In the genomic region with DNA sequence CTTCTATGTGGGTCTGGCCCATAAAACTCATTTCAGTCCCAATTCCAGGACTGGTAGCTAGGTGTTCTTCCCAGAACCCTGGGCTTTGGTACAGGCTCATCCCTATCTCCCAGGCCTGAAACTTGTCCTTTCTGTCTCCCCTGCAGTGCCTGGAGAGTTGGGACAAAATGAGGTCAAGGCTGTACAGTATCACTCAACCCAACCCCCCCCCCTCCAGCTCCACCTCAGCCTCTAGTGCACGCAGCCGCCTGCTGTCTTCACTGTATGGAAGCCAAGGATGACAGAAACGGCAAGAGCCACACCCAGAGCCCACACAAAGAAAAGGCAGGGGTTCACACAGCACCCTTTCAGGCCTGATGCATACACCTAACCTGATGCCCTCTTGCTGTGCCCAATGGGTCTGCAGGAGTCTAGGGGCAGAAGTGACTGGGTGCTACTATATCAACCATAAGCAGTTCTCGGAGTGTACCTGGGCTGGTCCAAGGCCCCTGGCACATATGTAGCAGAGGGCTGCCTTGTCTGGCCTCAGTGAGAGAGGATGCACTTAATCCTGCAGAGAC, we compare ENCODE assay signal across 9 mouse cellular contexts. TPM values are rescaled to one million over a fixed set of nuclear protein-coding genes. Genes with fewer than 3 reads are reported as not detected.
DNase-seq lines count a peak whose midpoint lies in the region; ATAC-seq and TF ChIP-seq lines count a peak whose summit lies in the region.
"Had no signal": no experiment of that assay in that cellular context is flagged by ENCODE, and none has a peak within 500 bp of the region (broad histone marks: within the 10 kb centered on the region; RNA-seq: fewer than 3 reads in every experiment).

No protein-coding gene starts in this region.

- TF ChIP-seq POLR2A in cerebellum, adult 2 months (IDR thresholded peaks at IDR 0.05; ENCODE audit: borderline replicate concordance, insufficient read depth, low read length), result no peak
- TF ChIP-seq POLR2A in bone marrow macrophage, adult 2 months (IDR thresholded peaks at IDR 0.05; ENCODE audit: borderline replicate concordance, low read depth, low read length), result no peak

- H3K36me3 ChIP-seq in kidney, postnatal 0 days (ENCODE audit: insufficient read depth, low read length), result 0 out of 2 replicates have a peak, but pooled peaks cover 5% of the 10 kb centered on the region
- H3K36me3 ChIP-seq in liver, embryonic 12.5 days, result no peaks in the 10 kb centered on the region

- H3K9me3 ChIP-seq in kidney, postnatal 0 days (replicated peaks; ENCODE audit: low read length), result no peaks in the 10 kb centered on the region
- H3K9me3 ChIP-seq in liver, embryonic 12.5 days (replicated peaks), result no peaks in the 10 kb centered on the region

- WGBS in cerebellum, adult 2 months, result 22% methylated on average over 4 of the region's 4 CpGs
- WGBS in kidney, postnatal 0 days, result 77% methylated on average over 4 of the region's 4 CpGs
- WGBS in liver, embryonic 12.5 days (ENCODE audit: insufficient replicate concordance), result 61% methylated on average over 4 of the region's 4 CpGs

- H3K9ac ChIP-seq in kidney, postnatal 0 days (ENCODE audit: low read depth, low read length), result no peak overlapping the region
- H3K9ac ChIP-seq in liver, embryonic 12.5 days, result no peak overlapping the region

- no peak overlapping the region for H3K4me2 ChIP-seq in kidney, postnatal 0 days (ENCODE audit: low read length)
- no peak overlapping the region for H3K4me2 ChIP-seq in liver, embryonic 12.5 days

- H3K4me3 ChIP-seq in cerebellum, adult 2 months (replicated peaks; ENCODE audit: insufficient read depth, low read depth, low read length), result no peak overlapping the region
- H3K4me3 ChIP-seq in kidney, postnatal 0 days (replicated peaks; ENCODE audit: low read depth, low read length), result no peak overlapping the region
- H3K4me3 ChIP-seq in bone marrow macrophage, adult 2 months (ENCODE audit: insufficient read depth, low read length), result no peak overlapping the region
- H3K4me3 ChIP-seq in liver, embryonic 12.5 days, result no peak overlapping the region

- no peak for ATAC-seq in kidney, postnatal 0 days (replicated peaks; ENCODE audit: low FRiP score, low read depth)
- ATAC-seq in liver, embryonic 12.5 days, result no peak

- TF ChIP-seq CTCF in cerebellum, adult 2 months (IDR thresholded peaks at IDR 0.05; ENCODE audit: borderline replicate concordance, insufficient read depth, low read depth, low read length), result no peak
- TF ChIP-seq CTCF in kidney, postnatal 0 days (IDR thresholded peaks at IDR 0.05; ENCODE audit: low read depth), result no peak
- no peak for TF ChIP-seq CTCF in bone marrow macrophage, adult 2 months (IDR thresholded peaks at IDR 0.05; ENCODE audit: low read depth, low read length)

- no peaks in the 10 kb centered on the region for H3K27me3 ChIP-seq in cerebellum, adult 2 months (ENCODE audit: control insufficient read depth, insufficient read depth, low read length)
- no peaks in the 10 kb centered on the region for H3K27me3 ChIP-seq in kidney, postnatal 0 days (ENCODE audit: insufficient read depth, low read length)
- H3K27me3 ChIP-seq in liver, embryonic 12.5 days (replicated peaks), result no peaks in the 10 kb centered on the region

- DNase-seq in cerebellum, adult 2 months, result no peak
- no peak for DNase-seq in cerebellum, adult 11-12 months
- DNase-seq in kidney, postnatal 0 days (ENCODE audit: low spot score), result no peak
- no peak for DNase-seq in kidney, postnatal 36 days
- no peak for DNase-seq in layer of hippocampus, adult 8-10 months (ENCODE audit: low spot score in 2 of 2)
- DNase-seq in layer of hippocampus, adult 9-11 months, result no peak

- peak overlapping the region; percentile 36; the same call in 1 of the 2 replicates for H3K27ac ChIP-seq in cerebellum, adult 2 months (ENCODE audit: insufficient read depth, low read length)
- peak overlapping the region; percentile 34; the same call in 1 of the 2 replicates for H3K27ac ChIP-seq in kidney, postnatal 0 days
- H3K27ac ChIP-seq in bone marrow macrophage, adult 2 months (ENCODE audit: insufficient read depth, low read depth, low read length), result peak overlapping the region; percentile 88
- H3K27ac ChIP-seq in liver, embryonic 12.5 days, result 0 out of 2 replicates have a peak overlapping the region, but pooled peaks have one; percentile 24

- H3K4me1 ChIP-seq in cerebellum, adult 2 months (ENCODE audit: control insufficient read depth, insufficient read depth, low read length), result peaks cover 34% of the 10 kb centered on the region
- peaks cover 21% of the 10 kb centered on the region for H3K4me1 ChIP-seq in kidney, postnatal 0 days (replicated peaks; ENCODE audit: insufficient read depth, low read length)
- H3K4me1 ChIP-seq in bone marrow macrophage, adult 2 months (ENCODE audit: control insufficient read depth, insufficient read depth, low read length), result peaks cover 53% of the 10 kb centered on the region
- peaks cover 15% of the 10 kb centered on the region for H3K4me1 ChIP-seq in liver, embryonic 12.5 days

RNA-seq across cellular contexts. Expression of gene Map3k14, which starts 20.5 kb away (rescaled TPM):
- 6.0 and 6.1 TPM in 2 replicates for polyA plus RNA-seq in cerebellum, adult 2 months (2012; rRNA removed)
- 3.2 and 3.8 TPM in 2 replicates for polyA plus RNA-seq in kidney, postnatal 0 days (2015; fragmentation: Nextera tagmentation; extraction: Ambion mirVana)
- 17.9 and 18.7 TPM in 2 replicates for polyA plus RNA-seq in bone marrow macrophage, adult 2 months (2012; ENCODE audit: insufficient read depth, insufficient read length, missing spikeins)
- 0.84 and 0.93 TPM in 2 replicates for polyA plus RNA-seq in liver, embryonic 12.5 days (2016; fragmentation: Nextera tagmentation; extraction: Ambion mirVana)
- total RNA-seq in layer of hippocampus, adult 8-10 months (2022), result 1 to 10 TPM; 4.6 to 5.5 (median 4.8) TPM

RNA-seq across cellular contexts. Expression of gene Spata32, which starts 28.6 kb away (rescaled TPM):
- polyA plus RNA-seq in cerebellum, adult 2 months (2012; rRNA removed), result 2.7 and 3.2 TPM in 2 replicates
- polyA plus RNA-seq in kidney, postnatal 0 days (2015; fragmentation: Nextera tagmentation; extraction: Ambion mirVana), result not detected in 2 replicates
- polyA plus RNA-seq in bone marrow macrophage, adult 2 months (2012; ENCODE audit: insufficient read depth, insufficient read length, missing spikeins), result not detected in 2 replicates
- polyA plus RNA-seq in liver, embryonic 12.5 days (2016; fragmentation: Nextera tagmentation; extraction: Ambion mirVana), result not detected in 2 replicates
- 1 to 10 TPM; 1.4 to 3.0 (median 2.1) TPM for total RNA-seq in layer of hippocampus, adult 8-10 months (2022)
- total RNA-seq: gastrocnemius, postnatal 10 days had no signal

RNA-seq across cellular contexts. Expression of gene 1700023F06Rik, which starts 38.5 kb away (rescaled TPM):
- polyA plus RNA-seq in cerebellum, adult 2 months (2012; rRNA removed), result 9.4 and 10.0 TPM in 2 replicates
- 0.37 and 0.47 TPM in 2 replicates for polyA plus RNA-seq in kidney, postnatal 0 days (2015; fragmentation: Nextera tagmentation; extraction: Ambion mirVana)
- not detected in 2 replicates for polyA plus RNA-seq in bone marrow macrophage, adult 2 months (2012; ENCODE audit: insufficient read depth, insufficient read length, missing spikeins)
- 0.11 TPM in 1 of 2 replicates, not detected in the other for polyA plus RNA-seq in liver, embryonic 12.5 days (2016; fragmentation: Nextera tagmentation; extraction: Ambion mirVana)
- 1 to 10 TPM; 1.4 to 3.1 (median 2.2) TPM for total RNA-seq in layer of hippocampus, adult 8-10 months (2022)
- total RNA-seq: gastrocnemius, postnatal 10 days had no signal

Comparison
In these comparisons a context has a peak if more than half of its experiments do, and no peak if none do; other contexts are left out.
1. H3K27ac ChIP-seq: peak in every context shown above with its lines; median percentile 88 in bone marrow macrophage, adult 2 months; 36 in cerebellum, adult 2 months; 34 in kidney, postnatal 0 days; 24 in liver, embryonic 12.5 days.